Mouse (Mus musculus) T-cell, adult 66 days (primary cell): ENCODE measurements around the gene Slc30a1. TPM values are rescaled to one million over a fixed set of nuclear protein-coding genes. Genes with fewer than 3 reads are reported as not detected.

Source experiments
- total RNA-seq, 2 experiments: library from RNA; stranded (reverse); gene quantifications; 3 replicates in 1 of 2; 4 replicates in 1 of 2; pipeline ENCODE4 v1.2.4; 2023

Slc30a1 gene
- 10 to 100 TPM; 11.4 to 15.3 TPM for total RNA-seq

DNA sequence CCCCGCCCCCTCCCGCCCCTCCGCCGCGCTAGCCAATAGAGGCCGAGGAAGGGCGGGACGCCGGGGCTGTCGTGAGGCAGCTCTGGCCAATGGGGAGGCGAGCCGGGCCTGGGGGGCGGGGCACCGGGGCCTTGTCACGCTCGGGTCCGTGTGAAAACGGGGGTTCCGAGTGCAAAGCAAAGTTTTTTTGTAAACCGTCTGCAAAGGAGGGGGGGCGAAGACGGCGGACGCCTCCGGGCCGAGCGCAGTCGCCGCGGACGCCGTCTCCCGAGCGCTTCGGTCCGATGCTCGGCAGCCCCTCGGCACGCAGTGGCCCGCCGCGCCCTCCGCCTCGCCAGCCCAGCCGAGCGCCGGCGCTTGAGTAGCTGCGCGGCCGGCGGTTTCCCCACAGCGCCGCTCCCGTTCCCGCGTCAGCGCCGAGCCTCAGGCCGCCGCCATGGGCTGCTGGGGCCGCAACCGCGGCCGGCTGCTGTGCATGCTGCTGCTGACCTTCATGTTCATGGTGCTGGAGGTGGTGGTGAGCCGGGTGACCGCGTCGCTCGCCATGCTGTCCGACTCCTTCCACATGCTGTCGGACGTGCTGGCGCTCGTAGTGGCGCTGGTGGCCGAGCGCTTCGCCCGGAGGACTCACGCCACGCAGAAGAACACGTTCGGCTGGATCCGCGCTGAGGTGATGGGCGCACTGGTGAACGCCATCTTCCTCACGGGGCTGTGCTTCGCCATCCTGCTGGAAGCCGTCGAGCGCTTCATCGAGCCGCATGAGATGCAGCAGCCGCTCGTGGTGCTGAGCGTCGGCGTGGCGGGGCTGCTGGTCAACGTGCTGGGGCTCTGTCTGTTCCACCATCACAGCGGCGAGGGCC is at the start of gene Slc30a1:
Gene Slc30a1, plus strand, starts transcription at position 197 of the 860 bp plus-strand sequence.

Other genes with a start within 250 kb of the Slc30a1 start
- 10 to 100 TPM; 21.8 to 29.3 TPM for gene Lpgat1, start 188.9 kb upstream of the Slc30a1 start, total RNA-seq
- 1 to 10 TPM in 1 of 2 experiments, under 1 TPM in 1; 0.80 to 2.0 TPM for gene Nek2, start 85.3 kb upstream of the Slc30a1 start, total RNA-seq
- gene Rd3, start 70.6 kb downstream of the Slc30a1 start, total RNA-seq: under 1 TPM; 0.32 to 0.47 TPM
- 100 to 1,000 TPM; 100 to 118 TPM for gene Traf5, start 185.8 kb downstream of the Slc30a1 start, total RNA-seq
- 10 to 100 TPM; 26.4 to 27.1 TPM for gene Rcor3, start 231.3 kb downstream of the Slc30a1 start, total RNA-seq